Mouse (Mus musculus) activated CD4-positive, CD25-positive, alpha-beta regulatory T cell, adult 9 weeks (primary cell): ENCODE measurements around the gene Gas2. TPM values are rescaled to one million over a fixed set of nuclear protein-coding genes. Genes with fewer than 3 reads are reported as not detected.

Source experiments
- polyA plus RNA-seq: library from polyadenylated mRNA; unstranded; fragments of 100-300 nt; shearing (Covaris generic); gene quantifications from one replicate; pipeline ENCODE4 v1.2.1, GENCODE M21; 2017

Gene Gas2
- 1.2 TPM for polyA plus RNA-seq

DNA sequence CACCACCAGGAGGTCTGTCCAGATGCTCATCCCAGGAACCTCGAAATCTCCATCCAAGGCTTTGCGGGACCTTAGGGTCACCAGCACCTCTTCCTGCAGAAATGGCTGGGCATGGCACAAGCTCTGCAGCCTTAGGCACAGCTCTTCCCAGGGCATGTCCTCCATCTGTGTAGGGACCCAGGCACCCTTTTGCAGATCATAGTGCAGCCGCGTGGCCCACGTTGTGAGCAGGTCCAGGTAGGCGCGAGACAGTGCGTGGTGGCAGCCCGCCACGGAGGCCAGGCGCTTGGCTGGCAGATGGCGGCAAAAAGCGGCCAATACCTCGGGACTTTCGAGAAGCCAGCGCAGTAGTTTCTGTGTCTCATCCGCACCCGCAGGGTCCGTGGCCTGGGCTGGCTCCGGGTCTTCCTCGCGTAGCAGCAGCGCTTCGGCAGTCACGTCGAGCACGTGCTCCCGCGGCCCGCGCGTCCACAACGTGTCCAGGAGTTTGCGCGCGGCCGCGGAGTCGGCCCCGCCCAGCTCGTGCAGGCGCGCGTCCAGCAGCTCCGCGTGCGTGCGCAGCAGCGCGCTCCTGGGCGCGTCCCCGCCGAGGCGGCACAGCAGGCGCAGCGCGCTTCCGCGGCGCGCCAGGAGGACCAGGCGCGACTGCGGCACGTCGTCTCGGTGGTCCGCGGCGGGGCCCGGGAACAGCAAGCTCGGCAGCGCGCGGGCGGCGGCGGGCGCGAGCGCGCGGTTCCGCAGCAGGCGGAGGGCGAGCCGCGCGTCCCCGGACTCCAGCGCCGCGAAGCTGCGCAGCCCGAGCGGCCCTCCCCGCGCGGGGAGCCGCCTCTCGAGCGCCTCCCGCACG lies at the start of gene Gas2:
Gene Gas2 (plus strand): TSS at position 766 of the 847 bp plus-strand sequence.

DNA sequence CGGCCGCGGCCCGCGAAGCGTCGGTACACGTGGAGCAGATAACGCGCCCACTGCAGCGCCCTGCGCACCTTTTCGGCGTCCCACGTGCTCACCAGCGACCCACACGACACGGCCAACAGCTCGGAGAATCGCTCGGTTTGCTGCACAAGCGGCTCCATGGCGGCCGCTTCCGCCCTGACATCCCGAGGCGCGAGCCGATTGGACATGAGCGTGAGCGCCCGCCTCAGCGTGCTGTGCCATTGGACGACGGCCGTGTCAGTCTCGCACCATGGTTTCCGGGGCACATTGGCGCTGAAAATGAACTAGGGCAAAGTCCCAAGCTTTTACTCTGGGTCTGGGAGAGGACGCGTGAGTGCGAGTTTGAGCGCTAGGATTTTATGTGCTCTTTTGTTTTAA lies 280 bp downstream of the Gas2 start, which contains the start of gene Fancf:
Gene Fancf (minus strand): TSS at position 171 of the 396 bp plus-strand sequence.

DNA sequence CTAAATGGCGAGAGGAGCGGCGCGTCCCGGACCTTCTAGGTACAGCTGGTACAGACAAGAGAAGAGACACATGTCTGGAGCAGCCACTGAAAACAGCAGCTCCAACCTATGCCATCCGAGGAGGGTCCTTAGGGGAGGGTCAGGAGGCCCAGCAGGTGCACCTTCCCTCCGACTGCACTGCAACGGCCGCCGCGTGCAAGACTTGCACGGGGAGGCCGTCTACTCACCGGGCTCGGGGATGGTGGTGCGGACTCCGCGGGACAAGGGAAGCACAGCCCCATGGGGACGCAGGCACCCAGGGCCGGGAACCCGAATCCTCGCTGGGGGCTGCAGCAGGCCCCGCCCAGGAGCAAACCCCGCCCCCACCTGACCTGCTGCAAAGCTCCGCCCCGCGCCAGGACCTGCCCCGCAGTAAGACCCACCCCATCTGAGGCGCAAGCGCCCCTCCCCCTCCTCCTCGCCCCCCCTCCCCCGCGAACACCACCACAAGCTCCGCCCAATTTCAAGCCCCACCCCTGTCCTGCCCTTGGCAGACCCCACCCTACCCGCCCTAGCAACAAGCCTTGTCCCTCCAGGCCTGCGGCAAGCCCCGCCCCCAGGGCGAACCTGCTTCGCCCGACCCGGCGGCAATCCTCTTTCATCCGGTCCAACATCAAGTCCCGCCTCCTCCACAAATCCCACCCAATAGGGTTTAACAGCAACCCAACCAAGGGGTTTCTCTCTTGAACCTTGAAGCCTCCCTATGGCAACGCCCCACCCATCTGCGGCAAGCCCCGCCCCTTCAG lies 143.9 kb downstream of the Gas2 start, which contains the start of gene Svip:
Gene Svip (minus strand): TSS at position 508 of the 785 bp plus-strand sequence.

GRCm38 (mm10) chr7:52015628-52016027 lies 153.8 kb downstream of the Gas2 start, which contains the start of gene 1700015G11Rik:
Gene 1700015G11Rik (minus strand): TSS chr7:52015728.

Other genes starting within 250 kb of the Gas2 start
- not detected for gene Slc17a6, start 240.0 kb upstream of the Gas2 start, polyA plus RNA-seq
- 0.65 TPM for gene Fancf, start 252 bp downstream of the Gas2 start, polyA plus RNA-seq
- gene Svip, start 144.0 kb downstream of the Gas2 start, polyA plus RNA-seq: 1.4 TPM
- not detected for gene 1700015G11Rik, start 153.7 kb downstream of the Gas2 start, polyA plus RNA-seq